In the genomic region with DNA sequence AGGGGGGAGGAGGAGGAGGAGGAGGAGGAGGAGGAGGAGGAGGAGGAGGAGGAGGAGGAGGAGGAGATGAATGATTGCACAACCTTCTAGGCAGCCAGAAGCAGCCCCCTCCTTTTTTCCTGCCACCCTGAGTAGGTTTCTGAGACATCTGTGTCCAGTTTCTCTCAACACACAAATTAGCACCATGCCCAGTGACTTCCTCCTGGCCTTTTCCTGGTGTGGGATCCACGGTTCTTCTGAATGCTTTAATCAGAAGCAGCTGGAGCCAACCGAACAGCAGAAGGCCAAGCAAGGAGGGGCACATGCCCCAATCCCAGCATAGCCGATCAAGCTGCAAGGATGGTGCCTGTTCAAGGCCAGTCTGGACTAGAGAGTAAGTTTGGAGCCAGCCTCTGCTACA, we compare ENCODE assay signal across 17 mouse cellular contexts. TPM values are rescaled to one million over a fixed set of nuclear protein-coding genes. Genes with fewer than 3 reads are reported as not detected.
DNase-seq lines count a peak whose midpoint lies in the region; ATAC-seq and TF ChIP-seq lines count a peak whose summit lies in the region.
"Had no signal": no experiment of that assay in that cellular context is flagged by ENCODE, and none has a peak within 500 bp of the region (broad histone marks: within the 10 kb centered on the region; RNA-seq: fewer than 3 reads in every experiment).

No protein-coding gene starts in this region.

- TF ChIP-seq EP300 in liver, postnatal 0 days (IDR thresholded peaks at IDR 0.05; ENCODE audit: low read depth), result no peak

- no peak overlapping the region for H3K4me3 ChIP-seq in liver, embryonic 11.5 days (ENCODE audit: low read depth, low read length)
- no peak overlapping the region for H3K4me3 ChIP-seq in liver, postnatal 0 days (ENCODE audit: low read depth, low read length)
- no peak overlapping the region for H3K4me3 ChIP-seq in neural tube, embryonic 11.5 days (ENCODE audit: low read depth, low read length)
- H3K4me3 ChIP-seq in forebrain, postnatal 0 days (ENCODE audit: low read depth, low read length), result no peak overlapping the region
- H3K4me3 ChIP-seq: forebrain, embryonic 12.5 days; heart, embryonic 10.5 days; limb, embryonic 15.5 days; midbrain, embryonic 12.5 days; stomach, embryonic 15.5 days had no signal

- peak overlapping the region; percentile 6; the same call in 1 of the 2 replicates for H3K9ac ChIP-seq in liver, embryonic 11.5 days (ENCODE audit: low read depth, low read length)
- no peak overlapping the region for H3K9ac ChIP-seq in liver, postnatal 0 days (replicated peaks)
- H3K9ac ChIP-seq in neural tube, embryonic 11.5 days (ENCODE audit: low read length), result no peak overlapping the region
- H3K9ac ChIP-seq in forebrain, postnatal 0 days, result no peak overlapping the region
- H3K9ac ChIP-seq: forebrain, embryonic 12.5 days; limb, embryonic 15.5 days; midbrain, embryonic 12.5 days; stomach, embryonic 15.5 days had no signal

- no peak for ATAC-seq in liver, embryonic 11.5 days (replicated peaks; ENCODE audit: low FRiP score)
- ATAC-seq in liver, postnatal 0 days, result no peak
- ATAC-seq in neural tube, embryonic 11.5 days (ENCODE audit: insufficient read depth, low FRiP score, low TSS enrichment), result no peak
- no peak for ATAC-seq in forebrain, postnatal 0 days

- TF ChIP-seq CTCF in liver, postnatal 0 days (IDR thresholded peaks at IDR 0.05; ENCODE audit: low read depth), result no peak
- no peak for TF ChIP-seq CTCF in forebrain, postnatal 0 days (IDR thresholded peaks at IDR 0.05; ENCODE audit: low read depth)

- no peaks in the 10 kb centered on the region for H3K36me3 ChIP-seq in liver, embryonic 11.5 days (ENCODE audit: control insufficient read depth, insufficient read depth, low read length)
- no peaks in the 10 kb centered on the region for H3K36me3 ChIP-seq in liver, postnatal 0 days (replicated peaks; ENCODE audit: insufficient read depth, low read length)
- no peaks in the 10 kb centered on the region for H3K36me3 ChIP-seq in neural tube, embryonic 11.5 days (ENCODE audit: control insufficient read depth, insufficient read depth, low read length)
- H3K36me3 ChIP-seq in forebrain, postnatal 0 days (ENCODE audit: insufficient read depth), result no peaks in the 10 kb centered on the region
- H3K36me3 ChIP-seq: forebrain, embryonic 12.5 days; heart, embryonic 10.5 days; limb, embryonic 15.5 days; midbrain, embryonic 12.5 days; stomach, embryonic 15.5 days had no signal

- H3K9me3 ChIP-seq in liver, embryonic 11.5 days (ENCODE audit: control insufficient read depth, low read length), result peaks cover 4% of the 10 kb centered on the region; the same call in 1 of the 2 replicates
- no peaks in the 10 kb centered on the region for H3K9me3 ChIP-seq in liver, postnatal 0 days (ENCODE audit: low read length)
- H3K9me3 ChIP-seq in neural tube, embryonic 11.5 days (ENCODE audit: control insufficient read depth, low read length), result no peaks in the 10 kb centered on the region
- no peaks in the 10 kb centered on the region for H3K9me3 ChIP-seq in forebrain, postnatal 0 days (ENCODE audit: low read length)
- H3K9me3 ChIP-seq: forebrain, embryonic 12.5 days; heart, embryonic 10.5 days; limb, embryonic 15.5 days; midbrain, embryonic 12.5 days; stomach, embryonic 15.5 days had no signal

- no peaks in the 10 kb centered on the region for H3K27me3 ChIP-seq in liver, embryonic 11.5 days (replicated peaks; ENCODE audit: control insufficient read depth, insufficient read depth, low read length)
- H3K27me3 ChIP-seq in liver, postnatal 0 days (ENCODE audit: insufficient read depth, low read length), result no peaks in the 10 kb centered on the region
- H3K27me3 ChIP-seq in neural tube, embryonic 11.5 days (ENCODE audit: control insufficient read depth, insufficient read depth, low read length), result no peaks in the 10 kb centered on the region
- no peaks in the 10 kb centered on the region for H3K27me3 ChIP-seq in forebrain, postnatal 0 days (ENCODE audit: insufficient read depth, low read length)
- H3K27me3 ChIP-seq: forebrain, embryonic 12.5 days; limb, embryonic 15.5 days; midbrain, embryonic 12.5 days; stomach, embryonic 15.5 days had no signal

- H3K4me2 ChIP-seq in liver, embryonic 11.5 days, result no peak overlapping the region
- H3K4me2 ChIP-seq in liver, postnatal 0 days (ENCODE audit: low read depth, low read length), result no peak overlapping the region
- no peak overlapping the region for H3K4me2 ChIP-seq in neural tube, embryonic 11.5 days (ENCODE audit: low read depth)
- H3K4me2 ChIP-seq in forebrain, postnatal 0 days (ENCODE audit: low read depth), result no peak overlapping the region
- H3K4me2 ChIP-seq: forebrain, embryonic 12.5 days; limb, embryonic 15.5 days; midbrain, embryonic 12.5 days; stomach, embryonic 15.5 days had no signal

- no peak for DNase-seq in liver, embryonic 11.5 days (ENCODE audit: low spot score)
- DNase-seq in liver, postnatal 0 days, result no peak
- DNase-seq in embryo, embryonic 11 days, result peak; percentile 86
- peak; percentile 82 for DNase-seq in hindlimb bud, embryonic 11.5 days (ENCODE audit: extremely low spot score, low read depth, low spot score)
- peak; percentile 21 for DNase-seq in neural tube, embryonic 11.5 days (ENCODE audit: low spot score)
- no peak for DNase-seq in kidney, postnatal 25 days
- no peak for DNase-seq in forebrain, postnatal 0 days
- no peak for DNase-seq in spleen, postnatal 14 days (ENCODE audit: low spot score in 2 of 2)
- DNase-seq: cerebellum, postnatal 25 days; kidney, adult 18-20 months; kidney, postnatal 36 days; right cerebral cortex, postnatal 4 days had no signal

- H3K4me1 ChIP-seq in liver, embryonic 11.5 days (replicated peaks; ENCODE audit: control insufficient read depth, insufficient read depth, low read length), result peaks cover 29% of the 10 kb centered on the region
- peaks cover 27% of the 10 kb centered on the region for H3K4me1 ChIP-seq in liver, postnatal 0 days (ENCODE audit: insufficient read depth)
- no peaks in the 10 kb centered on the region for H3K4me1 ChIP-seq in neural tube, embryonic 11.5 days (ENCODE audit: control insufficient read depth, insufficient read depth, low read length)
- no peaks in the 10 kb centered on the region for H3K4me1 ChIP-seq in forebrain, postnatal 0 days (ENCODE audit: insufficient read depth)
- H3K4me1 ChIP-seq: midbrain, embryonic 12.5 days; stomach, embryonic 15.5 days had no signal

- WGBS in liver, embryonic 11.5 days, result 47% methylated on average over 3 of the region's 3 CpGs
- 43% methylated on average over 3 of the region's 3 CpGs for WGBS in liver, postnatal 0 days (ENCODE audit: insufficient replicate concordance)
- WGBS in neural tube, embryonic 11.5 days, result 61% methylated on average over 3 of the region's 3 CpGs
- 68% methylated on average over 3 of the region's 3 CpGs for WGBS in forebrain, postnatal 0 days

- H3K27ac ChIP-seq in liver, embryonic 11.5 days (ENCODE audit: low read depth, low read length), result peak overlapping the region; percentile 57; the same call in 1 of the 2 replicates
- H3K27ac ChIP-seq in liver, postnatal 0 days (ENCODE audit: low read depth), result no peak overlapping the region
- no peak overlapping the region for H3K27ac ChIP-seq in neural tube, embryonic 11.5 days (ENCODE audit: low read depth, low read length)
- no peak overlapping the region for H3K27ac ChIP-seq in forebrain, postnatal 0 days (ENCODE audit: low read depth, low read length)
- H3K27ac ChIP-seq: forebrain, embryonic 12.5 days; heart, embryonic 10.5 days; limb, embryonic 15.5 days; midbrain, embryonic 12.5 days; stomach, embryonic 15.5 days had no signal

RNA-seq across cellular contexts. Expression of a gene that starts 5.9 kb away (rescaled TPM):
- polyA plus RNA-seq in liver, embryonic 11.5 days (2014; fragmentation: Nextera tagmentation; extraction: Ambion mirVana), result 61.8 and 65.9 TPM in 2 replicates
- 30.4 and 36.3 TPM in 2 replicates for polyA plus RNA-seq in liver, postnatal 0 days (2015; fragmentation: Nextera tagmentation; extraction: Ambion mirVana)
- 66.1 and 71.4 TPM in 2 replicates for polyA plus RNA-seq in neural tube, embryonic 11.5 days (2014; fragmentation: Nextera tagmentation; extraction: Ambion mirVana)
- total RNA-seq in forebrain, postnatal 0 days (2014; rRNA removed), result 70.9 and 72.8 TPM in 2 replicates
- 113 and 127 TPM in 2 replicates for polyA plus RNA-seq in forebrain, postnatal 0 days (2015; fragmentation: Nextera tagmentation; extraction: Ambion mirVana)

Comparison
In these comparisons a context has a peak if more than half of its experiments do, and no peak if none do; other contexts are left out.
1. DNase-seq: peak in embryo, embryonic 11 days (single experiment), hindlimb bud, embryonic 11.5 days (single experiment) and neural tube, embryonic 11.5 days (single experiment); none in liver, embryonic 11.5 days (single experiment), liver, postnatal 0 days (single experiment), kidney, postnatal 25 days (0 of 2), forebrain, postnatal 0 days (single experiment) and spleen, postnatal 14 days (0 of 2).